Mouse (Mus musculus) gastrocnemius, adult 18-20 months (tissue): ENCODE data around the gene Rnf224. TPM values are rescaled to one million over a fixed set of nuclear protein-coding genes. Genes with fewer than 3 reads are reported as not detected.
A peak's percentile ranks its signal among the peaks of the same experiment; 100 is the strongest.
"Not testable (repeated sequence)": the region's sequence is repeated elsewhere in the genome, so short reads cannot be mapped to it uniquely, and the experiment has no call there.

Source experiments
- DNase-seq: peaks from one replicate; pipeline ENCODE4 v3.0.0; 2021; ENCODE audit warnings: low spot score
- total RNA-seq, 2 experiments: library from RNA; stranded (reverse); gene quantifications; 2 replicates each; pipeline ENCODE4 v1.2.3; 2021

The Rnf224 gene
- total RNA-seq, 2 experiments from 2014 or later, result not detected

DNA sequence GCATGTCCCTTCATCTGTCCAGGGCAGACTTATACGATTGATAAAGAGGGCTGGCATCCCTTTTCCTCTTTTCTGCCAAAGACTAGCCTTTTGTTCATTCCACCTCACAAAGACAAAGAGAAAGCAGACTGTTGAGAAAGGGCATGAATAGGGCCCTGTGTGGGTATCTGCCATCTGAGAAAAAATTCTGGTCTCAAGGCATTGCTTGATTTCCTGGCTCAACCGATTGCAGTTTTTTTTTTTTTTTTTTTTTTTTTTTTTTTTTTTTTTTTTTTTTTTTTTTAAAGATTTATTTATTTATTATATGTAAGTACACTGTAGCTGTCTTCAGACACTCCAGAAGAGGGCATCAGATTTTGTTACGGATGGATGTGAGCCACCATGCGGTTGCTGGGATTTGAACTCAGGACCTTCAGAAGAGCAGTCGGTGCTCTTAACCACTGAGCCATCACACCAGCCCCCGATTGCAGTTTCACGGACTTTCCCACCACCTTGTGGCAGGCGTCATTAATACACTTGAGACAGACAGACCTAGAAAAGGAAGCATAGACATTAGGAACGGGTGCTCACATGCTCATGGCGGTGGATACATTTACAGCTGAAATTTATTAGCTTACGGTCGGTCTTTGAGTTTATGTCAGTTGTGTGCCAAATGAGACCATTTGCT, 20.0 kb upstream of the Rnf224 start:
- DNase-seq, result not testable (repeated sequence)

DNA sequence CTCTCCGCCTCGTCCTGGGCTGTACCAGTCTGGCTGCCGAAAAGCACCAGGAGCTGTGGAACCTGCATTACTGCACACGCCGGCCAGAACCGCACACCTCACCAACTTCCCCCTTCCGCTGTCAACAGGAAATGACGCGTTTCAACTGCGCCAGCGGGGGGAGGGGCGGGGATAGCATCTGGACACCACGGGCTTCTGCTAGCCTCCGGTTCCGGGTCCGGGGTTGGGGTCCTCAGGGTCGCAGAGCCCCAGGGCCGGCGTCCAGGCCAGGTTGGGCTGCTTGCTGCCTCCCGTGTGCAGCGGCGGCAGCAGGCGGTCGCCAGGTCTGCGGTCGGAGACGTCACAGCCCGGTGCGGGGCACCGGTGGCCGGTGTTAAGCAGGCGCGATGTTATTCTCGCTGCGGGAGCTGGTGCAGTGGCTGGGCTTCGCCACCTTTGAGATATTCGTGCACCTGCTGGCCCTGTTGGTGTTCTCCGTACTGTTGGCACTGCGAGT, 18.7 kb upstream of the Rnf224 start, which contains the start of gene Tmem203:
TSS of gene Tmem203 (plus strand) at position 156 of the 496 bp plus-strand sequence.
- peak; percentile 85 for DNase-seq

DNA sequence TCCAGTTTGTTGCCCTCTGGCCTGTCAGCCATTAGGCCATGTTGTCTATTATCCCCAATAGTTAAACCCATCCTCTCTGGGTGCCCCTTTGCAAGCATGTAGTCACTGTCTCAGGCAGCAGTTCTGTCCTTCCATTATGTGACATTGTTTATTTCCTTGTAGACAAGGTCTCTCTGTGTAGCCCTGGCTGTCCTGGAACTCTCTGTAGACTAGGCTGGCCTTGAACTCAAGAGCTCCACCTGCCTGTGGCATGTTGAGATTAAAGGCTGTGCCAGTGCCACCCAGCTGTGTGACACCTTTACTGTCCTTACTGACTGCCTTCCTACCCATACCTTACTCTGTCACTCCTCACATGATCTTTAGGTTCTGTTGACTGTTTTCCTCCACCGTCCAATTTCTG, 15.7 kb upstream of the Rnf224 start:
- no peak for DNase-seq

- no peak for DNase-seq
These were observed 9.8 kb upstream of the Rnf224 start, which contains the start of gene AL732309.1 for GRCm38 (mm10) chr2:25246183-25247072. TSS of gene AL732309.1 (minus strand) at chr2:25246863.

- no peak for DNase-seq
These were observed 7.6 kb upstream of the Rnf224 start for GRCm38 (mm10) chr2:25244144-25244543.

GRCm38 (mm10) chr2:25243342-25243741, 6.8 kb upstream of the Rnf224 start:
- no peak for DNase-seq

GRCm38 (mm10) chr2:25242101-25242506, 5.5 kb upstream of the Rnf224 start, which contains the start of the genes Rnf208 and Cysrt1:
TSS of gene Rnf208 (plus strand) at chr2:25242255.
TSS of gene Cysrt1 (minus strand) at chr2:25242452.
- DNase-seq, result no peak

DNA sequence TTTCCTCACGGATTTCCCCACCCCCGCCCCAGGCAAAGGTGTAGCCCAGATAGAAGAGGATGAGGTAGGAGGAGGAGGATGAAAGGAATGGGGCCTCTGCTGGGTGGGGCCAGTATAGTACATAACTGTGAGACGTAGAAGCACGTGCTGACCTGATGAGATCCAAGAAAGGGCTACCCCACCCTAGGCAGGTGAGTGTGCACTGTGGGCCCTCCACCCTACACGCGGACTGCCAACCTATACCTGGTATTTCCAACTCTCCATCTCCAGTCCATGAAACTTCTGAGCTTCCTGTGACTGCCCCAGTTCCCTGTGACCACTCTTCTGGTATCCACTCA, 4.8 kb upstream of the Rnf224 start:
- DNase-seq, result no peak

DNA sequence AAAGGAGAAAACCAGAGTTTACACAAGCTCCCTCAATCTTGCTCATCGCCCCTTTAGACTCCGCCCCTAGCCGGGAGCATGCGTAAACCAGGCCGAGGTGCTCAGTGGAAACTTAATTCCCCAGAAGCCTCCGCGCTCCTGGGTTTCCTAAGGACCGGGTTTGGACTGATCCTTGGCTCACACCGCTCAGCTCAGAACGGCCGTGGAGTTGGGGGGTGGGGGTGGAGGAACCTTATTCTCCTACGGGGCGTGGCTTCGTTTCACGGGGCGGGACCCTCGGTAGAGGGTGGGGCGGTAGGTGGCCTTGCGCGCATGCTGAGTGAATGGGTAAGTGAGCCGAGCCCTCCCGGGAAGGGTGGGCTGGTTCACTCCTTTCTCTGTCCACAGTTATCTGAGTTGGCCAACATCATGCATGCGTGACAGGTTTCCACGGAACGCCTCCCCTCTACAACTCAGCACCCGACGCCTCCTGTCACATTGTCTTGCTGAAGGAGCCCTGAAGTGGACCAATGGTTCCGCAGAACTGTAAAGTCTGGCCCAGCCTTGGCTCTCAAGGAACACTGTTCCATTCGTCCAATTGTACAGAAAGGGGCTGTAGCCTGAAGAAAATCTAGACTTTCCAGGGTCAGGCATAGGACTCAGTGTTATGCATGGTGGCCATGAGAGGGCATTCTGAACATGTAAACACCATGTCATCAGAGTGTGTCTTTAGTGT, 4.3 kb upstream of the Rnf224 start:
- peak; percentile 61 for DNase-seq

- DNase-seq, result no peak
These were observed 3.7 kb upstream of the Rnf224 start for GRCm38 (mm10) chr2:25240310-25240709.

GRCm38 (mm10) chr2:25239766-25240165, 3.2 kb upstream of the Rnf224 start:
- DNase-seq, result no peak

DNA sequence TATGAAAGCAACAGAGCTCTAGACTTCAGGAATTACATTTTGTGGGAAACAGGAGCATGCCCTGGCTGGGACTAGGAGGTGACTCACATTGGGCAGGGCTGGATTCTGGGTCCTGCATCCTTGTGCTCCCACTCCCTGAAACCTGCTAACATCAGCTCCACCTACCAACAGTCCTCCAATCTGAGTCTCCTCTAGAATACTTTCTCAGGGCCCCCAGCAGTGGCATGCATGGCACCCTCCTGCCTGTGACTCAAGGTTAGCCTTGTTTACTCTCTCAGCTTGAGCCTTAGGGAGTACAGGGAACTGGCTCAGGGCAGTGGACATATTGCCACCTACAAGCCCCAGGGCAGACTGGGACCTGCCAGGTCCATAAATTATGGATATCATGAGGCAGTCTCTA, 1.5 kb upstream of the Rnf224 start:
- DNase-seq, result no peak

DNA sequence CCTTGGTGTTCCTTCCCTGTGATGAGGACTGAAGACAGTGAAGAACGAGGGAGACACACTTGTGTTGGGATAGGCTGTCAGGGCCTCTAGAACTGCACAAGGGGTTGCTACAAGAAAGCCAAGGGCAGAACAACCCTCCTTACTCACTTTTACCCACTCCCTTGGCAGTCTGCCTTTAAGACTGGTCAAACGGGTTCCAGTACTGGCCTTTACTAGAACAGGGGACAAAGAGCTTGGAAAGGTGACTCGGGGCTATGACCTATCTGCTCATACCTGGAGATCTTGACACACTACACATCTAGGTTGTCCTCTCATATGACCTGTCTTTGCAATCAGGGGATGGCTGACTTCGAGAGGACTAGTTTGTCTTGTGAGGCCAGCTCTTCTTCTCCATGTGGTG, 935 bp upstream of the Rnf224 start:
- DNase-seq, result no peak

DNA sequence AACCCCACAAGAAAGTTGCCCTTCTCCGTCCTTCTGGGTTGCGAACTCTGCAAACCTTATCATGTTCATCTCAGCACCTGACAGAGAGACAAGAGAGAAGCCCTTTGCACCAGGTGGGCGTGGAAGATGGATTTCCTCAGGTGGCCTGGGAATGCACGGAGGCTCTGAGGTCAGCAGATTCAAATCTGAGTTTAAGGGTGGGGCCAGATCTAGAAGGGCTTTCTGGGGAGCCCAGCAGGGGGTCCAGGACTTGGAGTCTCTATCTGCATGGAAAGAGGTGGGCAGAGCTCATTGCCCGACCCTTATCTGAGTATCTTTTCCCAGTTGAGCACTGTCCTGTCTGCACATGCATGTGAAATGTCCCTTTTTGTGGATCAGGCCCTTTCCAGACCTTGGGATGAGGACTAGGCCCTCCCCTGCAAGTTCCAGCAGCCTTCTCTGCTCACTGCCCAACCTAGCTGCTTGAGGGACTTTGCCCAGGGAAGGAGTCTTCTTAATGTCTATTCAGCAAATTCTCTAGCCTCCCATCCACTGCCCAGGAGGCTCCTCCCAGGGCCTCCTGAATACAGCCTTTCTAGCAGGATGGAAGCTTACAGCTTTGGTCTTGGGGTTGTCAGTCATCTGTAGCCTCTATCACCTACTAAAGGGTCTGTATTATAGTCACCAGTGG, 1.9 kb downstream of the Rnf224 start:
- DNase-seq, result no peak

DNA sequence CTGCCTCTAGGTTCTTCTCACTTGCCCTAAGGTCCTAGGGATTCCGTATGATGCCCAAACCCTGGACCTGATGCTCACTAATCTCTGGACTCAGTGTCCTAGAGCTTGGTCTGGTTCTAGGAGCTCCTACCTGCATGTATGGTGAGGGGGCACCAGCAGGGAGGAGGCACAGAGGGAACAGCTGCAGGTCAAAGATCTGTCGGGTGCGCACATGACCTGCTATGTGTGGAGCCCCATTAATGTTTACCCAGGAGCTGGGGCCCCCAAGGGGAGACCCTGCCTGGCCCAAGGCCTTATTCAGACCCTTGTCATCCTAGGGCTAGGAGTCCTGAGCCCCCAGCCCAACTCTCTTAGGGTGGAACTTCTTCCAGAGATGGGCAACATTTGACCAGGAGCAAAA, 2.5 kb downstream of the Rnf224 start, which contains the start of gene Slc34a3:
TSS of gene Slc34a3 (minus strand) at position 315 of the 400 bp plus-strand sequence.
- DNase-seq, result no peak

DNA sequence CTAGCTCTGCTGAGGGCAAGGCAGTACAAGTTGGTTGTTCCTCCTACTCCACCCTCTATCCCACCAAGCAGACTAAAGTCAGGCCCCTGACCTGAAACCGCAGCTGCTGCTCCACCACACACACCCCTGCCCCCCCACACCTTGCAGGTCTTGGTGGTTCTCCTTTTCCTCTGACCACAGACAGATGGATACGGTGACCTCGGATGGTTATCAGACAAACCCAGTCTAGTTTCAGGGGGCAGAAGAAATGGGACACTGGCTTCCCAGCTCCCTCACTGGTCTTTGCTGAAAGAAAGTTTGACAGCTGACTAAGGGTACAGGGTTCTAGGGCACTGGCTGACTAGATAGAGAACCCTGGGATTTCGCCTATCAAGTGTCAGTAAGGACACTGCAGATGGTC, 3.2 kb downstream of the Rnf224 start:
- no peak for DNase-seq

- no peak for DNase-seq
These were observed 5.5 kb downstream of the Rnf224 start for GRCm38 (mm10) chr2:25231038-25231437.

- no peak for DNase-seq
These were observed 6.0 kb downstream of the Rnf224 start for GRCm38 (mm10) chr2:25230581-25230980.

DNA sequence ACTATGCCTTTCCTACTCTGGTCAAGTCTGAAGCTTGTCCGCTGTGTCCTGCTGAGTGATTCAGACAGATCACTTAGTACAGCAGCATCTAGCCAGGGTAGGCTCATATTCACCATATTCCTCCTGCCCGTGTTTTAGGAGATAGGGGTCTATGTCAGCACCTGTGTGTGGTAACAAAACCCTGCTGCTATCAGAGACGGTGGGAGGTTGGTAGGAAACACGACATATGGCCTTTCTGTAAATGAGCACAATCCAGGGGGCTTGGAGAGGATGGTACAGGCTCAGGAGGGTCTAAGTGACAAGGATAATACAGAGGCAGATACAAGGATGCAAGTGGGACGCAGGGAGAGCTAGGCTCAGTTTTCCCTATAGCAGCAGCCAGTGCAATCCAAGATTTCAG, 7.0 kb downstream of the Rnf224 start:
- no peak for DNase-seq

DNA sequence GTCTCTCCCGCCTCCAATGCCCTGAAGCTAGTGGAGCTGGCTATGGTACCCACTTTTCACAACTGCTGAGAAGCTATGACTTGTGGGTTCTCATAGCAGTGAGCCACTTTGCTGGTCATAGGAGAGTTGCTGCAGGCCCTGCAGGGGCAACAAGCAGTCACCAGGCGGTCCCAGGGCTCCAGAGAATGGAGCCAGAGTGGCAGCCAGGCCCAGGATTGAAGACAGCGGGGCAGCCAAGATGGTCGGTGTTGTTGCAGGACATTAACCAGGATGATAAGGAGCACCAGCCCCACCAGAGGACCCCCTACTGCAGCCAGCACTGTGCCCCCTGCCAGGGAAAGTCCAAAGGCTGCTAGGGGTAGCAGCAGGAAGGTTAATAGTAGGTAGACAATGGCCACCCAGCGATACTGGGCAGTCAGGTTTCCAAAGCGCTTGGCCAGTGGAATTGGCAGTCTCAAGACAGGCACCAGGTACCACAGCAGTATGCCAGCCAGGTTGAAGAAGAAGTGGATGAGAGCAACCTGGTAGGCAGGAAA, 7.5 kb downstream of the Rnf224 start:
- no peak for DNase-seq

- peak; percentile 90 for DNase-seq
These were observed 8.1 kb downstream of the Rnf224 start for GRCm38 (mm10) chr2:25228431-25228889.
